Mouse (Mus musculus) cortical plate, adult 2 months (tissue): ENCODE data around the gene Gm8138.
"Not testable (repeated sequence)": the region's sequence is repeated elsewhere in the genome, so short reads cannot be mapped to it uniquely, and the experiment has no call there.

Experiments
- CTCF ChIP-seq: fragments of 200-500 bp; IDR thresholded peaks from 2 replicates; pipeline ENCODE4 v1.5.1; 2011; ENCODE audit warnings: mild to moderate bottlenecking, control low read depth, low read length; ENCODE audit not compliant: insufficient read depth; ENCODE audit errors: extremely low read depth
- POLR2A ChIP-seq: fragments of 200-500 bp; IDR thresholded peaks from 2 replicates; pipeline ENCODE4 v1.6.1; 2011; ENCODE audit warnings: mild to moderate bottlenecking, low read length, control low read depth; ENCODE audit not compliant: insufficient read depth; ENCODE audit errors: extremely low read depth

- TF ChIP-seq CTCF, POLR2A: not testable (repeated sequence)
Measured at GRCm38 (mm10) chr14:43416250-43416649, at the start of gene Gm8138.
